Mouse (Mus musculus) neutrophil, adult 59 days (primary cell): ENCODE data around the gene Gm19345. TPM values are rescaled to one million over a fixed set of nuclear protein-coding genes. Genes with fewer than 3 reads are reported as not detected.

Source experiments
- total RNA-seq, 2 experiments: library from RNA; stranded (reverse); gene quantifications; 1 replicate in 1 of 2; 2 replicates in 1 of 2; pipeline ENCODE4 v1.2.4; 2023

Gm19345 gene
- not detected for total RNA-seq

DNA sequence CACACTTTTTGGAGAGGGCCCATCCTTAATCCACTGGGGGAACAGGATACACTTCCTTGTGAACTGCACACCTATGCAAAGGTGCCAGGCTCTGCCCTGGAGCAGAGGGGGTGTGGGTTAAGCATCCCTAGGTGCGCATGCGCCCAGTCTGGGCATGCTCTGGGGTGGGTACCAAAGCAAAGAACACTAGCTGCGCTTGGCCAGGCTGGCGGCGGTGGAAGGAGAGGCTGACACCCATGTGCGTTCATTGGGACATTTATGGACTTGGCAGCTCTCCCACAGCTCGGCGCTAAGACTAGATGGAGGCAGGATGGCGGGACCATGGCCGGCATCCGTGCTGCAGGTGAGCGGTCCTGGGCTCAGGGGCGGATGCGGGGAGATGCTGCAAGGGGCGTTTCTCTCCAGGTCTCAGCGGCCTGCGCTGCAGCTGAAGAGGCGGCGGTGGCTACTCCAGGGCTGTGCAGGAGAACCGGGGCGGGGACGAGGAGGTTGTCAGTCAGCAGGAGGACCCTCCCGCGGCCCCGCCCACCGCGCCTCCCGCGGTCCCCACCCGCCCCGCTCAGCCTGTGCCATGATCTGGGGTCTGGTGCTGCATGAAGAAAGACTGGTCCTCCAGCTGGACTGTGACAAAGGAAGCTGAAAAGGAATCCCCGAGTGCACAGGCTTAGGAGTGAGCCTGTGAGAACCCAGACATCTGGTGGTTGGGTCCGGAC, at the start of gene Gm19345:
TSS of gene Gm19345 (plus strand) at position 146 of the 713 bp plus-strand sequence.

DNA sequence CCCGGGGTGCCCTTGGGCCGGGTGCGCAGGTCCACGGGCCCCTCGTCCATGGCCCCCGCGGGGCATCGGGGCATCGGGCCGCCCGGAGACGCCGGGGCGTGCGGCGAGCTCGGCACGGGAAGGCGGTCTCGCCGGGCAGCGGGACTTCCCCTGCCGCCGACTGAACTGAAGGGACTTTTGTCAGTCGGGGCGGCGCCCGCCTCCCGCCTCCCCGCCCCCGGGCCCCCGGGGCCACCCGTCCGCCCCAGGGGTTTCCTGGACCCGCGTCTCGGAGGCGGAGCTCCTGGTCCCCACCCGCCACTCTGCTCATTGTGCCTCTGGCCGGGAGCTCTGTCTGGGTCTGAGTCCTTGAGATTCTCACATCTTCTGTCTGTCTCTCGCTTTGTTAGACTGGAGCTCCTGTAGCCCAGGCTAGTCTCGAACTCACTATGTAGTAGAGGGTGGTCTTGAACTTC, 29.2 kb upstream of the Gm19345 start, which contains the start of gene Bcl3:
TSS of gene Bcl3 (minus strand) at position 167 of the 455 bp plus-strand sequence.

GRCm38 (mm10) chr7:19861199-19861598, 9.4 kb downstream of the Gm19345 start, which contains the start of gene Ceacam16:
Gene Ceacam16, minus strand, starts transcription at chr7:19861299.

DNA sequence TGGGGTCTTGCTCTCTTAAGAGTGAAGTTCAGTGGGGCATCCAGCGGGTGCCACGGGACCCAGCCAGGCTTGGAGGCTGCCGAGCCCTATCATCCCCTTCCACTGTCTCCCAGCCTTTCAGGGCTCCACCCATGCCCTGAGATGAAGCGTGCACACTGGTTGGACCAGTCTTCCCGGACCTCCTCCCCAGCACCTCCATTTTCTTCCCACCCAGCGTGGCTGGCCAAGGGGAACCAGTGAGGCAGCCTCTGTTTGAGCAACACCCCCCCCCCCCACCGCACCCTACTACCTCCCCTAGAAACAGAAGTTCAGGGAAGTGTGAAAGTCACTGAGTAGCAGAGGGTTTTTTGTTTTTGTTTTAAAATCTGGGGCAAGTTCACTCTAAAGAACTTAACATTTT, 36.0 kb downstream of the Gm19345 start, which contains the start of gene Ceacam19:
TSS of gene Ceacam19 (minus strand) at position 117 of the 400 bp plus-strand sequence.

Other genes starting within 250 kb of the Gm19345 start
- gene Clasrp, start 247.5 kb upstream of the Gm19345 start, total RNA-seq: 10 to 100 TPM; 46.3 to 53.5 TPM
- gene Relb, start 222.6 kb upstream of the Gm19345 start, total RNA-seq: 10 to 100 TPM; 17.2 to 17.5 TPM
- gene Clptm1, start 187.0 kb upstream of the Gm19345 start, total RNA-seq: 10 to 100 TPM; 50.7 to 55.8 TPM
- 10 to 100 TPM; 29.8 to 43.2 TPM for gene Apoc2, start 174.1 kb upstream of the Gm19345 start, total RNA-seq
- under 1 TPM in 1 of 2 experiments, not detected in 1; 0.91 TPM for gene Gm44805, start 170.6 kb upstream of the Gm19345 start, total RNA-seq
- gene Apoc4, start 170.5 kb upstream of the Gm19345 start, total RNA-seq: not detected
- 1 to 10 TPM; 2.0 to 4.6 TPM for gene Apoc1, start 159.3 kb upstream of the Gm19345 start, total RNA-seq
- gene Apoe, start 152.8 kb upstream of the Gm19345 start, total RNA-seq: 10 to 100 TPM; 61.2 to 81.9 TPM
- 10 to 100 TPM; 28.3 to 28.6 TPM for gene Tomm40, start 136.6 kb upstream of the Gm19345 start, total RNA-seq
- under 1 TPM; 0.53 to 0.82 TPM for gene Nectin2, start 101.5 kb upstream of the Gm19345 start, total RNA-seq
- gene Bcam, start 81.0 kb upstream of the Gm19345 start, total RNA-seq: not detected
- not detected for gene Cblc, start 55.2 kb upstream of the Gm19345 start, total RNA-seq
- gene Bcl3, start 29.2 kb upstream of the Gm19345 start, total RNA-seq: 10 to 100 TPM; 27.6 to 32.1 TPM
- gene Ceacam16, start 9.3 kb downstream of the Gm19345 start, total RNA-seq: 1 to 10 TPM; 1.4 to 2.3 TPM
- under 1 TPM; 0.40 to 0.75 TPM for gene Ceacam19, start 36.0 kb downstream of the Gm19345 start, total RNA-seq
- 1 to 10 TPM; 4.0 to 5.9 TPM for gene Pvr, start 69.2 kb downstream of the Gm19345 start, total RNA-seq
- gene Igsf23, start 98.8 kb downstream of the Gm19345 start, total RNA-seq: under 1 TPM in 1 of 2 experiments, not detected in 1; 0.31 TPM
- gene Ceacam20, start 113.4 kb downstream of the Gm19345 start, total RNA-seq: not detected
- not detected for gene Nlrp9b, start 139.5 kb downstream of the Gm19345 start, total RNA-seq
- not detected for gene Vmn1r91, start 247.7 kb downstream of the Gm19345 start, total RNA-seq